Mouse (Mus musculus) testis, postnatal 14 days (tissue): ENCODE results near the gene 1700001K19Rik.
A peak's percentile ranks its signal among the peaks of the same experiment; 100 is the strongest.
"Not testable (repeated sequence)": the region's sequence is repeated elsewhere in the genome, so short reads cannot be mapped to it uniquely, and the experiment has no call there.

Experiments
- DNase-seq: peaks from one replicate; pipeline ENCODE4 v3.0.0; 2021; ENCODE audit warnings: low spot score

Gene 1700001K19Rik

DNA sequence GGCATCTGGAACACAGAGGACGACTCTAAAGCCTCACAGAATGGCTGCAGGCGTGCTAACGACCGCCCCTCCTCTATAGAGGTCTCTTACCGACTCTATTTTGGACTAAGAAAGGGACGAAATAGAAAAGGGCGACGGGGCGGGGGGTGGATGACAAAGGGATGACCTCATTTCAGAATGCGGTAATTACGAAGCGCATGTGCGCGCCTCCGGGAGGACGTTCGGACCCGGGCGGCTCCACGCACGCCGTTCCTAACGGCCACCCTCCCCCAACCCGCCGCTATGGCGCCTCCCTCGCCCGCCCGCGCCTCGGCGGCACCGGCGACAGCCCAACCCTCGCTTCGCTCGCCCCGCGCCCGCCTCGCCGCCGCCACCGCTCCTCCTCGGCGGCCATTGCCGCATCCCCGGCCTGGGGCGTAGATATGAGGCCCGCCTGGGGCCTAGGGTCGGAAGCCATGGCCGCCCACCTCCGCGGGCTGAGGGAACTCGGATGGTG, 13.3 kb upstream of the 1700001K19Rik start:
- peak; percentile 72 for DNase-seq

DNA sequence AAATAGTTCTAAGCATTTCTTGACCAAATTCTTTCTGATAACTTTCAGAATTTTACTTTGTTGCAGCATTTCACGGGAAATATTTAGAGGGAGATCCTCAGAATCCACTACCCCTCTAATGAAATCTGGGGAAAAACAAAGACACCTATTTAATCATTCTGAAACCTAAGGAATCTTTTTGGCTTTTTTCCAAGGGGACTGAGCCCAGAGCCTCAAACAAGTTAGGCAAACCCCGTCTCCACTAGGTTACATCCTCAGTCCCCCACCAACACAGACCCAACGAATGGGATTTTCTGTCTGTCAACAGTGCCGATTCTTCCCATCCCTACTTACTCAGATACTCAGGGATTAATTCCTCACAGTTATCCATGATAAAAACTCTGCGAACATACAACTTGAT, 11.0 kb upstream of the 1700001K19Rik start:
- not testable (repeated sequence) for DNase-seq

DNA sequence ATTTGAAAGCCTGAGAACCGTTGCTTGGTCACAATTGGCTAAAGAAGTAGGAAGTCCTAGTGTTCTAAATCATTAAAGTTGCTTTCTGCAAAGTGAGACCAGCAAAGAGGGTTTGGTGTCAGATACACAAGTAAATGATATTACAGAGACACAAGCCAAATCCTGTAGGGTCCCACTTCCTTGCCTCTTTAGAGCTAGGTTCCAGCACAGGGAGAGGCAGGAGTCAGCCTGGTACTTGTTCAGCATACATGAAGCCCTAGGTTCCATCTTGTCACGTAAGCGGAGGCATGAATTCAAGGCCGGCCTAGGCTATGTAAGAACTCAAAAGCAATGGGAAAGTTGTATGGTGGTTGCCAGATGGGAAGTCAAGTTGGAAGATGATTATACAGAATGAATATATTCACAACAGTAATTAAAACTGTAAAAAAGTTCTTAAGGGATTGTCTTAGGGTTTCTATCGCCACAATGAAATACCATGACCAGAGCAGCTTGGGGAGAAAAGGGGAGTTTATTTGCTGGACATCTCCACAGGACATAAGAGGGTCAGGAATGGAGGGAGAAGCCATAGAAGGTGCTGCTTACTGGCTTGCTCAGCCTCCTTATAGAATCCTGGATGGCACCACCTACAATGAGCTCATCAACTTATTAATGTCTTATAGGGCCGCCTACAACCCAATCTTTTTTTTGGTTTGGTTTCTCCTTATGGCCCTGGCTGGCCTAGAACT, 7.7 kb upstream of the 1700001K19Rik start:
- no peak for DNase-seq

DNA sequence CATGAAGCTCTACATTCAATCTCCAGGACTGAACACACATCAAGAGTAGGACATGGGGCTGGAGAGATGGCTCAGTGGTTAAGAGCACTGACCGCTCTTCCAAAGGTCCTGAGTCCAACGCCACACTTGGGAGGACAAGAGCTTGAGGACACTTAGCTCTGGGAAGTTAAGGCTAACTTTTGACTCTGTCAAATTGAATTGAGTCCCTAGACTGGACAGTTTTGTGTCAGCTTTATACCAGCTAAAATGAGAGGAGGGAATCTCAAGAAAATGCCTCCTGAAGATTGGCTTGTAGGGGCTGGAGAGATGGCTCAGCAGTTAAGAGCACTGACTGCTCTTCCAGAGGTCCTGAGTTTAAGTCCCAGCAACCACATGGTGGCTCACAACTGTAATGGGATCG, 6.5 kb upstream of the 1700001K19Rik start:
- not testable (repeated sequence) for DNase-seq

DNA sequence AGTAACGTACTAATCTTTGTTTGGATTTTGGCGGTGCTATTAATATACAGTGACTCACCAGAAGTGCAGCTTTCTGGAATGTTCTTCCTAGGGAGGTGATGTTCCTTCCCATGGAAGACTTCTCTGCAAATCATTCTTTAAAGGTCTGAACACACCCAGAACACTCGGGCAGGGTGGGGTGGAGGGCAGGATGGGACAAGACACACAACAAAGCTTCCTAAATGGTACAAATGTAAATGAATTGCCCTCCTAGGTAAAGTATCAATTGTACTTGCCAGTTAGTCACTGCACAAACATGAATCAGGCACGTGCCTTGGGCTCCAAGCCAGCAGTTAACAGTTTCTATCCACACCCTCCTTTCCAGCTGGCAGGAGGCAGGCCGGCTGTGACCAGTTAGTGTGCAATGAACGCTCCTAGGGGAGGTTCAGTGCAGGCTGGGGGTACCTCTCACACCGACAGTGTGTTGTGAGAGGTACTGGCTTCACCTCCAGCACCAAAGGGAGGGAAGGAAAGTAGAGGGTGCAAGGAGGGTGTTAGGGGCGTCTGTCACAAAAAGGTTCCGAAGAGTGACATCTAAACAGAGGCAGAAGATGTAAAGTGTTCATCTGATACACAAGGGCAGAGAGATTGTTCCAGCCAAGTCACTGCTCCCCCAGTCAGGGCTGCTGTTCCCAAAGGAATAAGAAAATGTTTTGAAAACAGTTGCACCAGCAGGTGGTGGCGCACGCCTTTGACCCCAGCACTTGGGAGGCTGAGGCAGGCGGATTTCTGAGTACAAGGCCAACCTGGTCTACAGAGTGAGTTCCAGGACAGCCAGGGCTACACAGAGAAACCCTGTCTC, 5.7 kb upstream of the 1700001K19Rik start:
- DNase-seq: peak; percentile 54

DNA sequence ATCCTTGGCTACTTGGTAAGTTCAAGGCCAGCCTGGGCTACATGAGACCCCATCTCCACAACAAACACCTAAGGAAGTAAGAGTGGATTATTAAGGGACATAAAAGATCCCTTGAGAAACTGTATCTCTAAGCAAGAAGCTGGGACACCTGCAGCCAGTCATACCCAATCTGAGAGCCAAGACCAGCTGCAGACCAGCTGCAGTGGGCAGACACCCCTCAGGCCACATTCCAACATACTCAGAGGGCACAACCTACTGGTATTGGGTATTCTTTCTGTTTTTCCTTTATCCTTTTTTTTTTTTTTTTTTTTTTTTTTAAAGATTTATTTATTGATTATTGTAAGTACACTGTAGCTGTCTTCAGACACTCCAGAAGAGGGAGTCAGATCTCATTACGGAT, 1.2 kb upstream of the 1700001K19Rik start:
- no peak for DNase-seq

DNA sequence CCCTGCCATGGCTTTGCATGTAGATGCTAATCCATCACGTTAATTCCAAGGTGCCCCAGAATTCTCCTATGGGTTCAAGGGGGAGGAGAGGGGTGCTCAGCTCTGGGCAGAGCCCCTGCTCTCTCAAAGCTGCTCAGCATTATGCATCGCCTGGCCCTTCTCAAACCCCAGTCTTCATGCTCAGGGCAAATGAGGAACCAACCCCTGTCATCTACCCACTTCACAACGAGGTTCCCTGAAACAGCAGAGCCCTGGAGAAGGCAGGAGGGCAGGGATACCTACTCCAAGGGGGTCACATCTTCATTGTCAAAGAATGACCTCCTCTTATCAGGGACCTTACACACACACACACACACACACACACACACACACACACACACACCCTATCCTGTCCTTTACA, 541 bp downstream of the 1700001K19Rik start:
- no peak for DNase-seq

DNA sequence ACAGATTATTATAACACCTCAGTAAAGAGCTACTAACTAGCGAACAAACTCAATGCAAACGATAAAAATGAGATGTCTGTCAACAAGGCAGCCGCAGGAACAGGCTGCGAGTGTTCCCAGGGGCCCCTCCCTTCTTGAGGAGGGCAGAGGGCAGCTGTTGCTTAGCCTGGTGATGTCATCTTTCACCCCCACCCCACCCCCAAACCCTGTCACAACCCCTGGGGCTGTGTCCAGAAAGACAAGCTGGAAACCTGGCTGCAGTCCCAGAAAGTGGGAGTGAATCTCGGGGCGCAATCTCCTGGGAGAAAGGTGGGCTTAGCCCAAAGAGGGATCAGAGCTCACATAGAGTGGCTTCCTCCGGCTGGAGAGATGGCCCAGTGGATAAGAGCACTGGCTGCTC, 1.2 kb downstream of the 1700001K19Rik start:
- DNase-seq: no peak

DNA sequence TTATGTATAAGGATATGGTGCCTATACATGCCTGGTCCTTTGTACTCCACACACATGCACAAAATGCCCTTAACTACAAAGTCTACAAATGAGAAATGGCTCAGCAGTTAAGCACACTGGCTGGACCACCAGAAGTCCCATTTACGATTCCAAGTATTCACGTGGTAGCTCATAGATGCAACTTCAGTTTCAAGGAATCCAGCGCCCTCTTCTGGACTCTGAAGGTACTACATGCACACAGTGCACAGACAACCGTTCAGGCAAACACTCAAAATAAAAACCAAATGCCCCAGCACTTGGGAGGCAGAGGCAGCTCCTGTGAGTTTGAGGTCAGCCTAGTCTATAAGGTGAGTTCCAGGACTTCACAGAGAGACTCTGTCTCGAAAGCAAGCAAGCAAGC, 8.2 kb downstream of the 1700001K19Rik start:
- DNase-seq: no peak

DNA sequence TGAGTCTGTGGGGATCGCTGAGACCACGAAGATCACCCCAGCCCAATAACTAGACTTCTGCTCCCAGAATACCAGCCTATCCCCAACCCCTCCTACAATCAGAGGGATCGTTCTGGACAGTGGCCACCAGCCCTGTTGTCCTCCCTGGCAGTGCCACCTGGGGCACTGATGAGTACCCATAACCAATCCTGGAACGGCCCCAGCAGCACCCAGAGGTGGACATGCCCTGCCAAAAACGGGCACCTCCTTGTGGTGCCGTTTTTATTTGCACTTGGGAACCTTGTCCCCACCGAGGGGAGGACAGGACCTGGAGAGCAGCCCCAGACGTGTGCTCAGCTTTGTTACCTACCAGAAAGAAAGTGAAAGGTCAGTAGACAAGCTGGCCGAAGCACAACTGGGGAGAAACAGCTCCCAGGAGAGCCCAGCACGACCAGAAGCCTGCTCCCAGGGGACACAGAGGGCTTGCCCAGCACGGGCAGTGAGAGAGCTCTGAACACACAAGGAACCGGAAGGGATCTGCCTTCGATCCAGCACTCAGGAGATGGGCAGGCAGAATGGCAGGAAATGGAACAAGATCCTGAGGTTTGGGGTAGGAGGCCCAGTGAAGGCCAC, 14.8 kb downstream of the 1700001K19Rik start:
- no peak for DNase-seq

DNA sequence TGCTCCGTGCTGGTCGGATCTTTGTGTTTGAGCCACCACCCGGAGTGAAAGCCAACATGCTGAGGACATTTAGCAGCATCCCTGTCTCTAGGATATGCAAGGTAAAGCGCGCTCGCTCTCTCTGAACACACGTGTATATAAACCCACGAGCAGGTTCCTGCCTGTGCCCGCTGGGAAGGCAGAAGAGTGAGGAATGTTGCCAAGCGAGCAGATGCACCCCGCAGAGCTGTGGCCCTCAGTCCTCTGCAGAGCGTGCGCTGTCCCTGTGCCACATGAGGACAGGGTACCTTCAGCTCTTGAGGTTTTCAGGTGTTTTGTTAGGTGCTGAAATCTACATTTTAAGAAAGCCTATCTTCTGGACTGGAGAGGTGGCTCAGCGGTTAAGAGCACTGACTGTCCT, 20.7 kb downstream of the 1700001K19Rik start:
- DNase-seq: no peak

DNA sequence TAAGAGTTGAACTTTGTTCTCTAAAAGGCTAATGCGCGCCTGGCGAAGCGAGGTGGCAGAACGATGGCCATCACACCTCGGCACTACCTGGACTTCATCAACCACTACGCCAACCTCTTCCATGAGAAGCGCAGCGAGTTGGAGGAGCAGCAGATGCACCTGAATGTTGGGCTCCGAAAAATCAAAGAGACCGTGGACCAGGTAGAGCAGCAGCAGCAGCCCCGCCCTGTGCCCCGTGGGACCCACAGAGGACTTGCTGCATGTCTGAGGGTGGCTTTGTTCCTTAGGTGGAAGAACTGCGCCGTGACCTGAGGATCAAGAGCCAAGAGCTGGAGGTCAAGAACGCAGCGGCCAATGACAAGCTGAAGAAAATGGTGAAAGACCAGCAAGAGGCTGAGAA, 31.0 kb downstream of the 1700001K19Rik start:
- no peak for DNase-seq

DNA sequence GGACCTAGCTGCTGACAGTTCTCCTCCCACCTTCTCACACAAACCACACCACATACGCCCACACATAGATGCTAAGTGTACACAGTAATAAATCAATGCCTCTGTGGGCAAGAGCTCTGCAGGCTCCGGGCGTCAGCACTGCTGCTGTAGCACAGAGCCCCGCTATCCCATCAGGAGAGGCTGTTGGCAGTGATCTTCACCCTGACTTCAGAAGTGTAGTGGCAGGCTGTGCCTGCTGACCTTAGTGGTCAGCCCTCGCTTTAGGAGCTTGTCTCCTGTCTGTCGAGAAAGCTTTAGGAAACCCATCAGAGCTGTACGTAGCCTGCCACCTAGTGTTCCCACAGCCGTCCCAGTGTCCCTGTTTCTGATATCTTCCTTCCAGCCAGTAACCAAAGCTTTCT, 32.2 kb downstream of the 1700001K19Rik start:
- no peak for DNase-seq

DNA sequence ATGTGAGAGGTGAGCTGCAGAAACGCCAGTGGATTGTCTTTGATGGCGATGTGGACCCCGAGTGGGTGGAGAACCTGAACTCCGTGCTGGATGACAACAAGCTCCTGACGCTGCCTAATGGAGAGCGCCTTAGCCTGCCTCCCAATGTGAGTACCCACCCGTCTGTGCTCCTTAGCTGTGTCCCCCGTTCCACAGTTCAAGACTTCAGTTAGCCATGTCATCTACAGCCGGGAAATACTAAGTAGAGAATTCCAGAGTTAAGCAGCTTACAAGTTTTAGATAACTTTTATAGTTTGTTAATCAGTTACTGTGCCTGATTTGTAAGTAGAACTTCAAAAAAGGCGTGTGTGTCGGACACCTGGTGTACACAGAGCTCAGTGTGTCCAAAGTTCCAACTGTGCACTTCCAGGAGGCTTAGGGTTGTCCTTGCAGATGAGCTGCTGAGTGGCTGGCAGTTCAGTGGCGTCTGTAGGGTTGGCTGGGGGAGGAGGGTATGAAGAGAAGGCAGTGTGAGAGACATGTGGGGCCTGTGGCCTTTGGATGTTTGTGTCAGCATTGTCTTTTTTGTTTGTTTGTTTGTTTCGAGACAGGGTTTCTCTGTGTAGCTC, 44.8 kb downstream of the 1700001K19Rik start:
- DNase-seq: no peak

DNA sequence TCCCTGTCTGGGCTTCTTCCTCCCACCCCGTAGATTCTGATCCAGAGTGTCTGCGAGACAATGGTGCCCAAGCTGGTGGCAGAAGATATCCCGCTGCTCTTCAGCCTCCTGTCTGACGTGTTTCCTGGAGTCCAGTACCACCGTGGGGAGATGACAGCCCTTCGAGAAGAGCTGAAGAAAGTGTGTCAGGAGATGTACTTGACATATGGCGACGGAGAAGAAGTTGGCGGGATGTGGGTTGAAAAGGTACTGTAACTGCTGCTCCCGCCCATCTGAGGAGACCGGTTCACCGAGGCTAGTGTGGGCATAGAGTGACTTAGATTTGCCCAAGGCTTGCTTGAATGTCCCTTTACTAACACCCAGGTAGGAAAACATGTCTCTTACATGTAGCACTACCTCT, 46.1 kb downstream of the 1700001K19Rik start:
- no peak for DNase-seq

DNA sequence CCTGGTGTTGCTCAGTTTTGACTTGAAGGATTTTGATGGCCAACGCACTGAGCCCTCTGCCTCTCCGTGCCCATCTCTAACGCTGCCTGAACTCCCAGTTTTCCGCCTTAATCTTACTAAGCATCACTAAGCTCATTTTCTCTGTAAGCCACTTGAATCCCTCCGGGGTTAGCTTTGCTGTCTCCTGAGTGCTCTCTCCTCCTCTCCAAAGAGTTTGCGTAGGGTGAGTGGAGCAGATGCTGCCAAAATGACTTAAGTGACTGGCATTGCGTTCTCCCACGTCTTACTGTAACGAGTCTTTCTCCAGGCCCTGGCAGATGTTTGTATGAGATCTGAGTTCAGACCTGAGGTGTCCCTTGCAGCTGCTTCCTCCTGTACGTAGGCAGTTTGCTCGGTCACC, 52.4 kb downstream of the 1700001K19Rik start:
- DNase-seq: no peak
